Mouse (Mus musculus): Measurements from ENCODE around the gene Guca1a. TPM values are rescaled to one million over a fixed set of nuclear protein-coding genes. Genes with fewer than 3 reads are reported as not detected.

The Guca1a gene
- total RNA-seq, 2 experiments from 2014 or later = not detected

DNA sequence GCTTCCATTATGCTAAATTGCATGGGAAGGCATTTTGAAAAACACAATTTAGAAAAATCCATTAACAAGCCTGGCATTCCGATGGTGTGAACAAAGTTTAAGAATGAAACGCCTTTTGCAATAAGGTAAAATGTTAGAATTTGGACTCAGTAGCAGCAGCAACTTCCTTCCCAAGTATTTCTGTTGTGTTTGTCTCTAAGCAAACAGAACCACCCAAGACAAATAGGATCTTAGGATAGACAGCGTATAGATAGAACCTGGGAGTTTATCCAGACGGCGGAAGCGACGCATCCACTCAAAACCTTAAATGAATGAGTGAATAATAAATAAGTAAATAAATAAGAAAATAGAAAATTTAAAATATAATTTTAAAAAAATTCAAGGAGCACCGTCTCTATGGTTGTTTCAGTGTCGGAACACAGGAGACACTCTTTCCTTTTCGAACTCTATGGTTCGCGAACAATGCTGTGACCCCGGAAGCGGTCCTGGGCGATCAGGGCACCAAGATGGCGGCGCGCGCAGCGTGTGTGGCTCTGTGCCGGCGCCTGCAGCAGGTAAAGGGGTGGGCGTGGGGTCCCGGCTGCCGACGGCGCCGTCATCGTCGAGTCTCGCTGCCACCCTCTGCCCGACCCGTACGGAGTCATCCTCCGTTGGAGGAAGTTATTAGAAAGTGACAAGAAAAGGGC lies 31.8 kb downstream of the Guca1a start, which contains the start of gene Mrps10:
TSS of gene Mrps10 (plus strand) at position 487 of the 686 bp plus-strand sequence.
- ATAC-seq (replicated peaks; ENCODE audit: low FRiP score, low TSS enrichment, poor library complexity, severe bottlenecking) = peak; percentile 81

DNA sequence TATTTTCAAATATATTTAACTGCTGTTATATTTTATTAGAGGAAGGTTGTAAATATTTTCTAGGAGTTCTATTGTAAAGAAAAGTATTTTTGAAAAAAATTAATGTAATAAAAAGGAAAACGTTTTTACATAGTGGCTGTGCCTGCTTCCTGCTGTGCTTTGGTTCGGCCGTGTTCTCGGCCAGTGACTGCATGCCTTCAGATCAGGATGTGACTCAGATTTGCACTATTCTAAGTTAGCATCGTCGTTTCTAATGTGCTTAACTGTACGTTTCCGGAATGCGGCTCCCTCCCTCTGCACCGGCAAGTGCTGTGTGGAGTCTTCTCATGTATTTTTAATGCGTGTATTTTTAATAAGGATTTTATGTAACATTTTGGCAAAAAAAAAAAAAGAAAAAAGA lies 39.0 kb downstream of the Guca1a start:
- no peak for ATAC-seq (replicated peaks; ENCODE audit: low FRiP score, low TSS enrichment, poor library complexity, severe bottlenecking)

DNA sequence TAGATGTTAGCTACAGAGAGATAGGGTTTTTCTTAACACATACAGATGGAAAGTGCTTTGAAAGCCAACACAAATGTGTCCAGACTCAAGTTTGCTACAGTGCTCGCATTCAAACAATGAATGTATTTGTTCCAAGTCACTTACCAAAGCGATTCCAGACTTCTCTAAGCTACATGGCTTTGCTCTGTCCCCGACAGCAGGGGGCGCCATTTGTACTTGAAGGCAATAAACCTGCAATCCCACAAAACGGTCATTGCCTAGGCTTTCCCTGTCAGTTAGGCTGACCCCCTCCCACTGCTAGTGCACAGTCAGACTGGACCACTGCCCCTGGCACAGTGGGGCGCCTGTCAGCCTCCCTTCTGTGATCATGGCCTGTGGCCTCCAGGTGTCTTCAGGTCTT lies 40.4 kb downstream of the Guca1a start:
- ATAC-seq (replicated peaks; ENCODE audit: low FRiP score, low TSS enrichment, poor library complexity, severe bottlenecking) = peak; percentile 41; the same call in 1 of the 2 replicates

DNA sequence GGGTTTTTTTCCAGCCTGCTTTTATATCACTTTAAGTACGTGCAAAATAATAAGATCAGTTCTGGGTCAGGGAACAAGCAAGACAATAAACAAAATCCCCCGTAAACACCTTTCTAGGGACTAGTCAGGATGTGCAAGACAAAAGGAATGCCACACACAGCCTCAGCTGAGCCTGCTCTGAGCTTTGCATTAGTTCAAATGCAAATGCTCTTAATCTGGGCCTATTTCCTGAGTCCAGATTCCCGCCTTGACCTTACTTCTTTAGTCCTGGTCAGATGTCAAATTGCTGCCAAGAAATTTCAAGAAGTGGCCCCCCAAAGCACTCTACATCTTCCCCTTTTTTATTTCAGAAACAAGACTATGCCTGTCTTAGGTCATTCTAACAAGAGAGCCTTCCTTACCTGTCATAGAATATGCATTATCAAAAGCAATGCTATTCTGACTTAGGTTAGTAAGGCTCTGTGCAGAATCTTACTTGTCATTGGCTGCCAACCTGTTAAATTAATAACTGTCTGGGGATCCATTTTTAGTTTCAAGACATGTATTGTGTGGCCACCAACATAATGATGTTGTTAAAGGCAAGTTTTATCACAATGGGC lies 50.6 kb downstream of the Guca1a start:
- ATAC-seq (replicated peaks; ENCODE audit: low FRiP score, low TSS enrichment, poor library complexity, severe bottlenecking) = no peak

Other genes starting within 250 kb of the Guca1a start
- 62.0 and 75.8 TPM in 2 replicates for gene Mrps10, start 31.7 kb downstream of the Guca1a start, total RNA-seq (2014; fragmentation: Nextera tagmentation)
- gene Mrps10, start 31.7 kb downstream of the Guca1a start, total RNA-seq (2017) = 61.6 and 90.5 TPM in 2 replicates
- gene Guca1b, start 15.2 kb downstream of the Guca1a start, total RNA-seq (2014; fragmentation: Nextera tagmentation) = 0.54 and 2.8 TPM in 2 replicates
- gene Guca1b, start 15.2 kb downstream of the Guca1a start, total RNA-seq (2017) = 0.15 and 3.8 TPM in 2 replicates
- 0.67 and 1.1 TPM in 2 replicates for gene AI661453, start 36.0 kb upstream of the Guca1a start, total RNA-seq (2014; fragmentation: Nextera tagmentation)
- gene AI661453, start 36.0 kb upstream of the Guca1a start, total RNA-seq (2017) = 0.04 TPM in 1 of 2 replicates, not detected in the other
- not detected in 2 replicates for gene 1700001C19Rik, start 36.8 kb upstream of the Guca1a start, total RNA-seq (2014; fragmentation: Nextera tagmentation)
- not detected in 2 replicates for gene 1700001C19Rik, start 36.8 kb upstream of the Guca1a start, total RNA-seq (2017)
- gene Taf8, start 101.7 kb upstream of the Guca1a start, total RNA-seq (2014; fragmentation: Nextera tagmentation) = 30.6 and 34.8 TPM in 2 replicates
- gene Taf8, start 101.7 kb upstream of the Guca1a start, total RNA-seq (2017) = 30.5 and 45.8 TPM in 2 replicates
- gene Ccnd3, start 104.5 kb upstream of the Guca1a start, total RNA-seq (2014; fragmentation: Nextera tagmentation) = 157 and 169 TPM in 2 replicates
- 31.3 and 51.3 TPM in 2 replicates for gene Ccnd3, start 104.5 kb upstream of the Guca1a start, total RNA-seq (2017)
- 34.0 and 34.7 TPM in 2 replicates for gene Bysl, start 210.9 kb upstream of the Guca1a start, total RNA-seq (2014; fragmentation: Nextera tagmentation)
- 21.9 and 24.9 TPM in 2 replicates for gene Bysl, start 210.9 kb upstream of the Guca1a start, total RNA-seq (2017)
- 31.7 and 66.0 TPM in 2 replicates for gene Med20, start 211.0 kb upstream of the Guca1a start, total RNA-seq (2014; fragmentation: Nextera tagmentation)
- 28.2 and 40.4 TPM in 2 replicates for gene Med20, start 211.0 kb upstream of the Guca1a start, total RNA-seq (2017)
- gene Gm20517, start 211.0 kb upstream of the Guca1a start, total RNA-seq (2014; fragmentation: Nextera tagmentation) = 7.8 and 8.0 TPM in 2 replicates
- gene Gm20517, start 211.0 kb upstream of the Guca1a start, total RNA-seq (2017) = 2.2 and 6.2 TPM in 2 replicates
- gene Usp49, start 230.1 kb upstream of the Guca1a start, total RNA-seq (2014; fragmentation: Nextera tagmentation) = 13.9 and 21.0 TPM in 2 replicates
- gene Usp49, start 230.1 kb upstream of the Guca1a start, total RNA-seq (2017) = 7.8 and 13.2 TPM in 2 replicates

All from megakaryocyte-erythroid progenitor cell, adult 5-6 weeks (primary cell).